Mouse (Mus musculus) kidney, postnatal 14 days (tissue): ENCODE results near the gene Itga10.
A peak's percentile ranks its signal among the peaks of the same experiment; 100 is the strongest.
"Not testable (repeated sequence)": the region's sequence is repeated elsewhere in the genome, so short reads cannot be mapped to it uniquely, and the experiment has no call there.

Experiments
- DNase-seq: peaks from one replicate; pipeline ENCODE4 v3.0.0; 2022; ENCODE audit warnings: mixed read lengths

Gene Itga10

GRCm38 (mm10) chr3:96680269-96680956, 35.0 kb downstream of the Itga10 start:
- DNase-seq = no peak

- no peak for DNase-seq
Observed at GRCm38 (mm10) chr3:96683496-96683895, 38.1 kb downstream of the Itga10 start.

DNA sequence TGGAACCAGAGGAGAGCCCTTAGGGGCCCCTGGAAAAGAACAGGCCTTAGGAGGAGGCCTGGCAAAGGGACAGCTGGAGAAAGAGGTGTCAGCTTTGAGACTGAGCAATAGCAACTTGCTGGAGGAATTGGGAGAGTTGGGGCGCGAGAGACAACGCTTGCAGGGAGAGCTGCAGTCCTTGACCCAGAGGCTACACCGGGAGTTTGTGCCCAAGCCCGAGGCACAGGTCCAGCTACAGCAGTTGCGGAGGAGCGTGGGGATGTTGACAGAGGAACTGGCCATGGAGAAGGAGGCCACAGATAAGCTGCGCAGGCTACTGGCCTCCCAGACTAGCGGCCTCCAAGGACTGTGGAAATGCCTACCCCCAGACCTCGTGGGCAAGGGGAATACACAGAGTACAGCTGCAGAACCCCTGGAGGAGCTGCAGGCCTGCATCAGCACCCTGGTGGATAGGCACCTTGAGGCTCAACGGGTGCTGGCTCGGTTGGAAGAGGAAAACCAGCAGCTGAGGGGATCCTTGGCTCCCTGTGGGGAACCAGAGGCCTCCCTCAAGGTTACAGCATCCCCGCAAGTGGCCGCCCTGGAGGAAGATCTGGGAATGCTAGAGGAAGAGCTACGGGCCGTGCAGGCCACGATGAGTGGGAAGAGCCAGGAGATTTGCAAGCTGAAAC, 38.9 kb downstream of the Itga10 start:
- no peak for DNase-seq

- DNase-seq = no peak
Observed at GRCm38 (mm10) chr3:96684822-96685156, 39.4 kb downstream of the Itga10 start.

- not testable (repeated sequence) for DNase-seq
Observed at GRCm38 (mm10) chr3:96686057-96686456, 40.7 kb downstream of the Itga10 start.

GRCm38 (mm10) chr3:96688854-96689253, 43.5 kb downstream of the Itga10 start:
- DNase-seq = no peak

DNA sequence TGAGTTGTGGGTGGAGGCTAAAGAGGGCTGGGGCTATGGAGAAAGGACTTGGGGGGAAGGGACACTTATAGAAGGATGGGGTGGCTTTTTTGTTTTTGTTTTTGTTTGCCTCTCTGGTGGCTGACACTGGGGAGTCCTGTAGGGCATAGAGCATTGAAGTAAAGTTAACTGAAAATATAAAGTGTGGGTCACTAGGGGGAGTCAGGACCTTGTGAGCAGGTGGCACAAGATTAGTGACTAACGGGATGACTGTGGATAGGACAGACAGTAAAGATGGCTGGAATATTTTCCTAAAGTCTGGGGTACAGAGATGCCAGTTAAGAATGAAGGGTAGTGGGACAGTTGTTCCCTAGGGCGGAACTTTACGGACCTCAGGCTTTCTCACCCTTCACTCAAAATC, 44.9 kb downstream of the Itga10 start:
- DNase-seq = no peak

DNA sequence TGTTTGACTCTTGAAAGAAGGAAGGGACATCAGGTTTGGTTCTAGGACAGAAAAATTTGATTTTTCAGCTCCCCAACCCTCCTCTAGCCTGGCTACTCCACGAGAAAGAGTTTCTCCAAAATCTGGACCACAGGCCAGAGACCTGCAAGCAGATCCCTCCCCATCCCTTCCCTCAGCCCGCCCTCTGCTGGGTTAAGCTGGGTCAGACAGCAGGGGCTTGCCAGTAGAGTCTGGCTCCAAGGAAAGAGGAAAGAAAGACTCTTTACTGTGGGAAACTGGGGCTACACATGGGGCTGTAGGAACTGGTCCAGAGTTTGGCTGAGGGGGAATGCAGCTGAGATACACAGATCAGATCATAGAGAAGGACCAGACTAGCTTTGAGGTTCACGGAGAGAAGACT, 47.1 kb downstream of the Itga10 start:
- DNase-seq = peak; percentile 30

DNA sequence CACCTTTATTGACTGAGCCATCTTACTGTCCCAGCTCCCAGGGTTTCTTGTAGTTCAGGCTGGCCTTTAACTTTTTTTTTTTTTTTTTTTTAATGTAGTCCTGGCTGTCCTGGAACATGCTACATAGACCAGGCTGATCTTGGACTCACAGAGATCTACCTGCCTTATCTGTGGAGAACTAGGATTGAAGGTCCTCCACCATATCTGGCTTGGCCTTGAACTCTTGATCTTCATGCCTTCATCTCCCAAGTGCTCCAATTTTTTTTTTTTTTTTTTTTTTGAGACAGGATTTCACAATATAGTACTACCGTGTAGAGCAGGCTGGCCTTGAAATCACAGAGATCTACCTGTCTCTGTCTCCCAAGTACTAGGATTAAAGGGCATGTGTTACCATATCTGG, 48.2 kb downstream of the Itga10 start:
- DNase-seq = no peak

GRCm38 (mm10) chr3:96696198-96696765, 50.9 kb downstream of the Itga10 start, which contains the start of gene Pias3:
TSS of gene Pias3 (plus strand) at chr3:96696384.
- DNase-seq = peak; percentile 93

GRCm38 (mm10) chr3:96696766-96697732, 51.7 kb downstream of the Itga10 start:
- DNase-seq = peak; percentile 95

DNA sequence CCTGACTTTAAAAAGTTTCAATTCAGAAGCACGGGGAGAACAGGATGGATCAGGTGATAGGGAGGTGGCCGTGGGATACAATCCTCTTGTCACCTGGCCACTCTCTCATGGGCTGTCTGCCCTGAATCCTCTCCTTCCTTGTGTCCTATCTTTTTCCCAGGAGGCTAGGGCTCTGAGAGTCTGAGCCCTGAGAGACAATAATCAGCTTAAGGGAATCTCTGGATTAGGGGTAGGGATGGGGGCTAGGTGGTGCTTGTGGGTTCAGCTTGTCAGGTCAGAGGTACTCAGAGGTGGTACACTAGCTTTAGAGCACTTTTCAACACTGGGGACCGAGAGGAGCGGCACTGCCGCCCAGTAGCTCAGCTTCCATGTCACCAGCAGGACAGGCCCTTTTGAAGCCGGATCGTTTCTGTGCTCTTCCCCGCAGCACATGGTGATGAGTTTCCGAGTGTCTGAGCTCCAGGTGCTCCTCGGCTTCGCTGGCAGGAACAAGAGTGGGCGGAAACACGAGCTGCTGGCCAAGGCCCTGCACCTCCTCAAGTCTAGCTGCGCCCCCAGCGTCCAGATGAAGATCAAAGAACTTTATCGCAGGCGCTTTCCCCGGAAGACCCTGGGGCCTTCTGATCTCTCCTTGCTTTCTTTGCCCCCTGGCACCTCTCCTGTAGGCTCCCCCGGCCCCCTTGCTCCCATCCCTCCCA, 53.8 kb downstream of the Itga10 start:
- DNase-seq = no peak

GRCm38 (mm10) chr3:96700376-96700775, 55.0 kb downstream of the Itga10 start:
- DNase-seq = no peak

GRCm38 (mm10) chr3:96701003-96701402, 55.6 kb downstream of the Itga10 start:
- no peak for DNase-seq

DNA sequence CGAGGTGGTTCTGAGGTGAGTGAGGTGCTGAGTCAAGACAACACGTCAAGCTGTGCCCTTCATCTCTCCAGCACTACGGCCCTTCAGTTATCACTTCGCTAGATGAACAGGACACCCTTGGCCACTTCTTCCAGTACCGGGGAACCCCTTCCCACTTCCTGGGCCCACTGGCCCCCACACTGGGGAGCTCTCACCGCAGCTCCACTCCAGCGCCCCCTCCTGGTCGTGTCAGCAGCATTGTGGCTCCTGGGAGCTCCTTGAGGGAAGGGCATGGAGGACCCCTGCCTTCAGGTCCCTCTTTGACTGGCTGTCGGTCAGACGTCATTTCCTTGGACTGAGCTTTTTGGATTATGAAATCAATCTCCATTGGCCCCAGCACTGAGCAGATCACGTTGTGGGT, 59.4 kb downstream of the Itga10 start:
- peak; percentile 19 for DNase-seq

GRCm38 (mm10) chr3:96706217-96706616, 60.8 kb downstream of the Itga10 start:
- no peak for DNase-seq

- no peak for DNase-seq
Observed at GRCm38 (mm10) chr3:96706984-96707383, 61.6 kb downstream of the Itga10 start.

DNA sequence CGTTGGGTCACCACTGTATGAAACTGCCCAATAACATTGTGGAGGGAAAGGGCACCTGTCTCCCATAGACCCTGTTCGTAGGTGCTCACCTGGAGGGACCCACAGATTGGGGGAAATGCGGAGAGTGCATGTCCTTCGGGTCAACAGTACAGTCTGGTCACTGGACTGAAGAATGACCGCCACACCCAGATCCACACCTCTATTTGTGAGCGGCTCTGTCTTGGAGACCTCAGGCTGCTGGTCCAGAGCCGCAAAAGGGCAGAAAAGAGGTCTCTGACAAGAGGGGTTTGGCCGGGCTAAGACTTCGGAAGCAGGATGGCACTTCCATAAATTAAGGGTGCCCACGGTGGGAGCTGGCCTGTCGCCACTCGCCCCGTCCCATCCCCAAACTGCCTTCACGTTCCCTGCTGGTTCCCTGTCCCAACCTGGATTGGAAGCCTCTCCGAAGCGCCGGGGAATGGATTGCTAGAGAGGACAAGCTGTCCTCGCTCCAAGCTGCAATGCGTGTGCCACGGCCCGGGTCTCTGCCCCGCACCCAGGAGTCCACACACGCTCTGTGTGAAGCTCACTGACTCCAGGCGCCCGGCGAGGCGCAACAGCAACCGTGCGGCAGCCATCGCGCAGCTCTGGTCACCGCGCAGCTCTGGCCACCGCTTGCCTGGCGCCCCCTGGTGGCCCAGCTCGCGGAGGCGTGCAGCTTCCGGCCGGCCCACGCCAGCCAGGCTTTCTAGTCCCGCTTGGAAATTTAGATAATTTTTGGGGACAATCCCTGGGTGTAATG, 62.7 kb downstream of the Itga10 start, which contains the start of gene Nudt17:
TSS of gene Nudt17 (minus strand) at position 660 of the 781 bp plus-strand sequence.
- peak; percentile 90 for DNase-seq

- no peak for DNase-seq
Observed at GRCm38 (mm10) chr3:96708684-96709064, 63.3 kb downstream of the Itga10 start.
